Mouse (Mus musculus) gastrocnemius, adult 18-20 months (tissue): Measurements from ENCODE around the gene Odf2l. TPM values are rescaled to one million over a fixed set of nuclear protein-coding genes. Genes with fewer than 3 reads are reported as not detected.

Source experiments
- DNase-seq: peaks from one replicate; pipeline ENCODE4 v3.0.0; 2021; ENCODE audit warnings: low spot score
- total RNA-seq, 2 experiments: library from RNA; stranded (reverse); gene quantifications; 2 replicates each; pipeline ENCODE4 v1.2.3; 2021

Odf2l gene
- total RNA-seq, 2 experiments from 2014 or later: 8.4 to 9.5 TPM

- peak; percentile 34 for DNase-seq
Measured at GRCm38 (mm10) chr3:145131210-145131868, 13.0 kb downstream of the Odf2l start.

- DNase-seq: no peak
Measured at GRCm38 (mm10) chr3:145140236-145140635, 21.8 kb downstream of the Odf2l start.

DNA sequence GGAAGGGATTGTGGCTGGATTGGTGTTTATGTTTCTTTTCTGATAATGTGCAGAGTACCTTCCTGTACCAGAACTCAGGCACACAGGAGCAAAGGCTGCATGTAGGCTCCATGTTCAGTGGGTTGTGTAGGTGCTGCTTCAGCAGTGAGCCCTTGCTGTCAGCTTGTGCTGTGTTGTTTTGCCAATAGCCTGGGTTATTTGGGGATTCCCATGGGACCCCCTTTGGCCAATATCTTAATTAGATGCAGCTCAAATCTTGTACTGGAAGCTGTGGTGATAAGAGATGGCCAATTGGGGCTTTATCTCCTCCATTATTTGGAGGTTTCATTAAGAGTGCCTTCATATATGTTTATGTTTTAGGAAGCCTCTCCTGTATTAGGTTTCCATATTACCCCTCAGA, 24.5 kb downstream of the Odf2l start:
- no peak for DNase-seq

DNA sequence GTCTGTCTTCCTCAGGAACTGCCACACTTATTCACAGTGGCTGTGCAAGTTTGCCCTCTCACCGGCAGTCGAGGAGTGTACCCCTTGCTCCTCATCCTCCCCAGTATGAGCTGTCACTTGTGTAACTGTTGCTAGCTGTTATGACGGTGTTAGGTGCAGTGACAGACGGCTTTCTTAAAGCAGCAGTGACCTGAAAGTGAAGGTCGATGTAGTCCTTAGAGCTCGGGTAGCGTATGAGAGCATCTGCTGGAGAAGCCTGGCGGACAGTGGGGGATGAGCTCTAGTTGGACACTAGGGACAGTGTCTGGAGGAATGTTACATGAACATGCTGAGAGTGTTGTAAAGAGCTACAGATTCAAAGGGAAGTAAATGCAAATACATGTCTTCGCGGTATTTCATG, 25.5 kb downstream of the Odf2l start:
- DNase-seq: no peak

DNA sequence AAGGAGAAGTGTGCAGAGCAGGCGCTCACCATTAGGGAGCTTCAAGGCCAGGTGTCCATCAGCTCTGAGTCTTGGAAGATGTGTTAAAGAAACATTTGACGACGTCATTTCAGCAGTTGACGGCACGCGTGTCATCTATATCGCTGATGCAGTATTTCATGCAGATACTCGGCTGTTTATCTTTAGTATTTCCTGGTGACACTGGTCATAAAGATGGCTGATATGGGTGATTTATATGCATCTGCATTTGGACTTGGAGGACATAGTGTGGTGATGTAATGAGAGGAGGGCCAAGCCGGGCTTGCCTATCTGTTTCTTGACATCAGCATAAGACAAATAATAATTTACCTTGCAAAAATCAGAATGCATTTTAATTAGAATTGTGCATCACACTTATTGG, 28.5 kb downstream of the Odf2l start:
- no peak for DNase-seq

DNA sequence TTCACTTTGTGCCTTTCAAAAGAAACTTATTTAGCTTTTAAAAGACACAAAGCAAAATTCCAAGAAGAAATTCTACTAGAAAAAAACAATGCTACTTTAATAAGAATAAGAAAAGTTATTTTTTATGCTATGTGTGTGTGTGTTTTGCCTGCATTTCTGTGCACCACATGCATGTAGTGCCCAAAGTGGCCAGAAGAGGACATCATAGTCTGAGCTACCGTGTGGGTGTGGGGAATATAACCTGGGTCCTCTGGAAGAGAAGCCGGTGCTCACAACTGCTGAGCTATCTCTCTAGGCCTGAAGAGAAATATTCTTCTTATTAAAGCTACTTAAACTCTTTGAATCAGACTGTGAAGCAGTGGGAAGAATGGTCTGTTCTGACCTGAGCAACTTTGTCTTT, 29.1 kb downstream of the Odf2l start:
- peak; percentile 9 for DNase-seq

DNA sequence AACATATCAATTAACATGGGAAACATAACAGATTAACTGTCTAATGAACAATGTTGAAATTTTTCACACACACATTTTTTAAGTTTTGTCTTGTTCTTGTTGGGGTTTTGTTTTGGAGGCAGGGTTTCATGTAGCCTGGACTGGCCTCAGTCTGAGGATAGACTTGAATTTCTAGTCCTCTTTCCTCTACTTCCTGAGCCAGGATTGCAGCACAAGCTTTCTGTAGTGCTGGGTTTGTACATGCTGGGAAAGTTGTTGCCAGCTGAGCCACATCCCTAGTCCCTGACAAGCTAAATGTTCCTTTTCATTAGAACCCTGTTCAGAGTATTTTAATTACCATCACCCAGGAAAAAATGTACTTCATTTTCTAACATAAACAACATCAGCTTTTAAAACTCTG, 29.6 kb downstream of the Odf2l start:
- no peak for DNase-seq

DNA sequence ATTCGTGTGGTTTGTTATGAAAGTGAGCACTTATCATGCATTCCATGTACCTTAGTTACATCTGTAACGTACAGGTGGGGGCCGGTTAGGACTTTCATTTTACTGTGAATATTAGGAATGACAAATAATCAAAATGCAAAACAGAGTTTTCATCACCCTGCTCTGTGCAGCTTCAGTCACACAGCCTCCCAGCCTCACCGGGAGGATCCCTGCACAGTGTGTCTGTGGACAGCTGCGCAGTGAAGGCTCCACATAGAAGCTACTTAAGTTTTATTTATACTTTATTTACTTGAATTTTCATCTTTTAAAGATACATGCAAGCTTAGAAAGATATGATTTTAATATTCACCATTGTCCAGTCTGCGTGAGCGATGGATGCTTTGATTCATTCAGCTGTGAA, 32.7 kb downstream of the Odf2l start:
- no peak for DNase-seq

GRCm38 (mm10) chr3:145151933-145152332, 33.5 kb downstream of the Odf2l start:
- peak; percentile 42 for DNase-seq

GRCm38 (mm10) chr3:145156883-145157282, 38.5 kb downstream of the Odf2l start:
- peak; percentile 64 for DNase-seq

DNA sequence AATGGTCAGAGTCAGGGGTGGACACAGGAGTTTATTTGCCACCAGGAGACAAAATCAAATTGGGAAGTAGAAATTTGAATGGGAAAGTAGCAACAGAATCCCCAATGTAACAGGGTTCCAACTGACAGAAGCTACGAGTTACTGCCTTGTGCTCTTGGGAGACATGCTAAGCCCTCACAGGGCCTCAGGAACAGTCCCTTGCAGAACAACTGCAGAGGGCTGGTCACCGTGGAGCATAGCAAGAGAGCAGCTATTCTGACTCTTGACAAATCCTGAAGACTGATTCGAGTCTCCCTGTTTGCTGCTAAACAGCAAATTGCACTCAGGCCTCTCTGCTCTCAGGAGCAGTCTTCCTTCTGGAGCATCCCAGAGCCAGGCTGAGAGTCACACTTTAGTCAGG, 40.1 kb downstream of the Odf2l start:
- DNase-seq: no peak

DNA sequence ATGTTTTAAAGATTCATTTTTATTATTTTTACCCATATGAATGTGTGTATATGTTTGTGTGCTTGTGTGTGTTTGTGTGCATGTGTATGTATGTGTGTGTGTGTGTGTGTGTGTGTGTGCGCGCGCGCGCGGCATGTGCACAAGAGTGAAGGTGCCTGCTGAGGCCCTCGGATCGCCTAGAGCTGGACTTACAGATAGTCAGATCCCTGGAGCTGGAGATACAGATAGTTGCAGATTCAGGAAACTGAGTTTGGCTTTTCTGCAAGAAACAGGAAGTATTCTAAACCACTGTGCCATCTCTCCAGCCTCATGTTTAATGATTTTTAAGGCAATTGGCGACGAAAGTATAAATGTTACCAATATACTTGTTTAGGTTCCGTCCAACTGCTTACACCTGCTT, 48.4 kb downstream of the Odf2l start:
- no peak for DNase-seq

- DNase-seq: no peak
Measured at GRCm38 (mm10) chr3:145167766-145168165, 49.4 kb downstream of the Odf2l start.

DNA sequence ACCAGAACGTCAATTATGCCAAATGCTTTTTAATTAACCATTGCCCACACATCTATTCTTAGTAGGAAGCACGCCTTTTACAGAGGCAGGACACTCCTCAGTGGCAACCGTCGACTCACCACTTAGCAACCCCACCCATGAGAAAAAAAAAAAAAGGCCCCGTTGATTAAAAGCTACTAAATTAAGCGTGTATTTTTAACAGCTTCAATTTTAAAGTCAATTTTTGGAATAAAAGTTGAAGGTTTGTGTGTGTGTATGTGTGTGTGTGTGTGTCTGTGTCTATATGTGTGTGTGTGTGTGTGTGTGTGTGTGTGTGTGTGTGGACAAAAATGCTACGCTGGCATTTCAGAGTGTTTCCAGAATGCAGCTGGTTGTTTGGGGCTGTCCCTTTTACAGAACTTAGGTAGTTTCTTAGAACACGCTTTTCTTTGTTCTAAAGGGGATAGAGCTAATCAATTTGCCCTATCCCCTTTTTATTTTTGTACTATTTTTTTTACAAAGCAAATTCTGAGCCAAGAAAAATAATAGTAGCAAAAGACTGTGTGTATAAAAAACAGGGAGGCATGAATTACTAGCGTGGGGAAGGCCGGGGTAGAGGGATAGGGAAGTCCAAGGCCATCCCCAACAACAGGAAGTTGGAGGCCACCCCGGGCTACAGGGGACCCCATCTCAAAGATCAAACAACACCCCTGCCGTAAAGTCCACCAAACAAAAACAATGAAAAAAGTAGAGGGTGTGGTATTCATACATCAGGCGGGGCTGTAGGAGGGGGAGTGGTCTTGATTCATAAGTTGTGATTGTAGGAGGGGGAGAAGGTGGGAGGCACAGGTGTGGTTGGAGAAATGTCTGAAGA, 50.7 kb downstream of the Odf2l start:
- DNase-seq: no peak

- no peak for DNase-seq
Measured at GRCm38 (mm10) chr3:145170028-145170427, 51.6 kb downstream of the Odf2l start.

DNA sequence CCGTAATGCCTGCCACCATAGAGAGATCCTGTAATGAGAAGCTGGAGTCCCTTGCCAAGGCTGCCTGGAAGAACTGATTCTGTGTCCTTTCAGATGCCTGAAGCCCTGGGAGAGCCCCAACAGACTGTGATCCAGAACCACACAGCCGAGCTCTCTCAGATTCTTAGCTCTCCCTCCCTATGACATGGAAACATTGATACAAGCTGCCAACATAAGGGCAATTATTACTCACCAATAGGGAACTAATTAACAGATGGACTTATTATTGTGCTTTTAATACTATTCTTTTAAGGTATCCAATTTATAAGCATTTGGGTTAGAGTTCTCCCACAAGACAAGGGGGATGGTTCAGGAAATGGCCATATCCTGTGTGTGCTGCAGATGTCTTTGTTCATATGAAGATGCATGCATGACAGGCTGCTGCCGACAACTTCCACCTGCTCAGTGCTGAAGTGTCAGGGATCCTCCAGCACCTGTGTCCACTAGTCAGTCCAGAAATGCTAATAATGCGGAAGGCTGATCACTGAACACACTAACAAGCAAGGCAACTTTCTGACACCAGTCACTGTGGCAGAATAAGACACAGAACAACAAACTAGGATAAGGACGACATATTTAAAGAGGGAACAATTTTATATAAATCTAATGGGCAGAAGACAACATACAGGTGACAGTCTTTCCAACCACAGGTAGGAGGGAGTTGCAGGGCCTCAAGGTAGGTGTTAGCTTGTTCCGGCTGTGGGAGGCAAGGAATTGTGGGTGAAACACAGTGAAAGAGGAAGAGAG, 52.4 kb downstream of the Odf2l start:
- no peak for DNase-seq

- DNase-seq: no peak
Measured at GRCm38 (mm10) chr3:145171390-145172060, 53.1 kb downstream of the Odf2l start.

DNA sequence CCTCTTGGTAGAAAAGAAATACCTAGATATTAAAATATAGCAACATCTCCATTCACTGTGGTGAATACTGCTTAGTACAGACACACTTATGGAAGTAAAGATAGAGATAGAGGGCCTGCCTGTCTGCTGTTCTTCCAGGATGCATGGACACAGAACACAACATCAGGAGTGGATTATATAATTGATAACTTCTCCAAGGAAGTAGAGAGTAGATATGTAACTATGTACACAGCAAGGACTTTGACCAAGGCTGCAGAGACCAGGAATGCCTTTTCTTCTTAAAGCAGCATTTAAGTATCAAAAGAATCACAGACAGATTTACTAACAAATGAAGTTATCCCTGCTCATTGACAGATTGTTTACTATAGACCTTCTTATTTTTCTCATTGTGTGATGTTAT, 66.3 kb downstream of the Odf2l start:
- DNase-seq: no peak

GRCm38 (mm10) chr3:145191972-145192371, 73.6 kb downstream of the Odf2l start:
- DNase-seq: no peak

DNA sequence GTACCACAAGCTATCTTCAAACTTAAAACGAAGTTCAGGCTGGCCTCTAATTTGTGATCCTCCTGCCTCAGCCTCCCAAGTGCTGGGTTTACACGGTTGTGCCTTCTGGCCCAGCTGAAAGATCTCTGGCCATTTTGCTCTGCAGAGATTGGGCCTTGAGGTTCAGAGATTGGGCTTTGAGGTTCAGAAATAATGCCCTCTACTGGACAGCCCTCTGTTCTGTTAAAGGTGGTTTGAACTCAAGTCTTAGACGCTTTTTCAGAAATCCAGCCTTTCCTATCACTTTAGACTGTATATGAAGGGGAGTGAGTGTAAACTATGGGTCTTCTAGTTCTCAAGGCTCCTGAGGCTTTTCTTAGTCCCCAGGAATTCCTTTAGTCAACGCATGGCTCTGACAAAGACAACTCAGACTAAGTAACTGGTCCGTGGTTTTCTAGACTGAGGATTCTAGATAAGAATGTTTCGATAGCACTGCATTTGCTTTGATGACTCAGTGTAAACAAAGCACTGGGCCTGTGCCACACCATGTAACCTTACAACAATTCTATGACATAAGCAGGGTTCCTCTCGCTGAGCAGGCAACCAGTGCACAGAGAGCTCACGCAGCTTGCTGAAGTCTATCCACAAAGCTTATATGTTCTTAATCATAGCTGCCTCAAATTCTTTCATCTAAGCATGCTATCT, 77.0 kb downstream of the Odf2l start:
- no peak for DNase-seq

DNA sequence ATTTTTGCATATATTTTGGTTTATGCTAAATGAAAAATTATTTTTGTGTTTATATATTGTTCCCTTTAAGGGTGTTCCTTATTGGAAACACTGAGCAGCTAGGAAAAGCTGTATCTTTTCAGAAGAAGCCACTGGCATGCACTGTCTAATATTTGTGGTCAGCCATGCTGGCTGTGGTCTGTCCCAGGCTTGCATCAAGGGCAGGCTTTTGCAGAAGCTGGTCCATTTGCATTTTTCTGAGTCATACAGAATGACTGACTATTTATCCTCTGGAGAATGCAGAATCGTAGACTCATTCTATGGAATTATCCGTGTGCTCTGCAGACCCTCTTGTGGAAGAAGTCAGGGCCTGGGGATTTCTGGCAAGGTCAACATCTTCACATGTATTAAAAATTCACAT, 79.7 kb downstream of the Odf2l start:
- no peak for DNase-seq
